Mouse (Mus musculus) hindbrain, embryonic 14.5 days (tissue): ENCODE data around the gene Setd3. TPM values are rescaled to one million over a fixed set of nuclear protein-coding genes. Genes with fewer than 3 reads are reported as not detected.

Source experiments
- ATAC-seq: fragments of 200-750 bp; cut with Nextera tagmentation; 2 replicates; pipeline ENCODE4 v1.8.0; 2017; ENCODE audit warnings: moderate number of reproducible peaks, mild to moderate bottlenecking, moderate TSS enrichment, moderate library complexity; ENCODE audit not compliant: low FRiP score
- DNase-seq: peaks from one replicate; pipeline ENCODE4 v3.0.0-alpha.2; 2015; ENCODE audit warnings: low spot score
- H3K27ac ChIP-seq: fragments of 300-500 bp; sonication (generic); 2 replicates; pipeline ENCODE4 v1.5.1; 2014; ENCODE audit warnings: mild to moderate bottlenecking, moderate library complexity
- H3K27me3 ChIP-seq: fragments of 300-500 bp; sonication (generic); 2 replicates; pipeline ENCODE4 v1.6.1; 2014; ENCODE audit warnings: mild to moderate bottlenecking, low read length, mixed read lengths; ENCODE audit not compliant: control insufficient read depth, insufficient read depth
- H3K36me3 ChIP-seq: fragments of 300-500 bp; sonication (generic); replicated peaks from 2 replicates; pipeline ENCODE4 v1.6.1; 2014; ENCODE audit not compliant: control insufficient read depth, insufficient read depth
- H3K4me1 ChIP-seq: fragments of 300-500 bp; sonication (generic); replicated peaks from 2 replicates; pipeline ENCODE4 v1.6.1; 2014; ENCODE audit warnings: antibody characterized with exemption, low read length, mixed read lengths; ENCODE audit not compliant: control insufficient read depth, insufficient read depth
- H3K4me2 ChIP-seq: fragments of 300-500 bp; sonication (generic); replicated peaks from 2 replicates; pipeline ENCODE4 v1.6.1; 2014; ENCODE audit warnings: mild to moderate bottlenecking, moderate library complexity
- H3K4me3 ChIP-seq: fragments of 300-500 bp; sonication (generic); replicated peaks from 2 replicates; pipeline ENCODE4 v1.5.1; 2014; ENCODE audit warnings: mild to moderate bottlenecking, low read length
- H3K9ac ChIP-seq: fragments of 300-500 bp; sonication (generic); 2 replicates; pipeline ENCODE4 v1.6.1; 2014
- H3K9me3 ChIP-seq: fragments of 300-500 bp; sonication (generic); 2 replicates; pipeline ENCODE4 v1.6.1; 2016; ENCODE audit warnings: low read length; ENCODE audit not compliant: control insufficient read depth
- WGBS: fragments of 180-500 bp; shearing (Covaris S2); extraction: QIAGEN DNeasy Blood & Tissue Kit; methylation state at CpG from one replicate; pipeline ENCODE4 v1.1.7; 2014; 5-methylcytosine and 5-hydroxymethylcytosine counted together
- polyA plus RNA-seq: library from polyadenylated mRNA; unstranded; fragments of >200 nt; fragmentation: Nextera tagmentation; extraction: Ambion mirVana; gene quantifications from 2 replicates; pipeline ENCODE4 v1.2.1, GENCODE M21; 2014

Gene Setd3
- polyA plus RNA-seq, 1 experiment from 2014 or later, result 86.7 TPM

DNA sequence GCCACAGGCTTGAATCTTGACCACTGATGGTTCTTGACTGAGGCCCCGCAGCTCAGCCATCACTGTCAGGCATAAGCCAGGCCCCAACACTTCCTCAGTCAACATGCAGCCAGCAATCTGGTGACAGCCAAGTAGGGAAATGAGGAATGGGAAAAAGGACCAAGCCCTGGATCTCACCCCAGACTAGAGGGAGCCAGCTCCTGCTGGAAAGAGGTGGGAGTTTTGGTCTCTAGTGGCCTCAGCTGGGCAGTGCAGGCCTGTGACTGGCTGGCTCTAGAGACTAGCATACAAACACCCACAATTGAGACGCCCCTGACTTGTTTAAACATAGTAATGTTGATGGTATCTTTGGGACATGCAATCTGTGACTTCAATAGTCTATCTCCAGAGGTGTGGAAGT lies 91.6 kb downstream of the Setd3 start:
- H3K9ac ChIP-seq, result no peak overlapping the region
- H3K27ac ChIP-seq, result no peak overlapping the region
- ATAC-seq (no peak), DNase-seq (no peak)
- no peak overlapping the region for H3K4me3 ChIP-seq
- 90% methylated on average over 2 of the region's 2 CpGs for WGBS
- no peaks in the 10 kb centered on the region for H3K4me1 ChIP-seq
- no peak overlapping the region for H3K4me2 ChIP-seq
- no peaks in the 10 kb centered on the region for H3K36me3 ChIP-seq
- H3K27me3 ChIP-seq, result no peaks in the 10 kb centered on the region
- no peaks in the 10 kb centered on the region for H3K9me3 ChIP-seq

DNA sequence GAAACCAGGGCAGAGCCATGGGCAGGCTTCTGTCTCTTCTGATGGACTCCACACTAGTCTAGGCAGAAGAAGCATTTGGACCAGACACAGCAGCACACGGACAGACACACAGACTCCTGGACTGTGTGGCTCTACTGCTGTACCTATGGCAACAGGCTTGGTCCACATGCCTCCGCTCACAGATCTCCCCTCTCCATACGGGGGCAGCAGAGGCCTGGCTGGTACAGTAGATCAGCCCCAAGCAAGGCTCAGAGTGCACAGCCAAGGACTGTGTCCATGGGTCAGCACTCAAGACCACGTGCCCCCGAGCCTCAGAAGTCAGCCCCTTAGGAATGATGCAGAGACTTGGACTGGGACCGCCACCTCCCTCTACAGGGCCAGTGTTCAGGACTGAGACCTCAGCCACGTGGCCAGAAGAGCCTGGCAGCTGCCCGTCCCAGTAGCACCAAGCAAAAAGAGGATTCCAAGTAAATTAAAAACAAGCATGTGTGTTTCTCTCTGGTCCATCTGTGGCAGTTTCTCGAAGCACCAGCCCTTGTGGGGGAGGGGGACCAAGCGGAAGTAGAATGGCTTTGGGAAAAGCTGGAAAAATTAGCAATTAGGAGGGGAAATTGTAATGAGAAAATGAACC lies 100.9 kb downstream of the Setd3 start:
- Histone ChIP-seq H3K4me2 (no peak overlapping the region), H3K27me3 (no peaks in the 10 kb centered on the region), H3K4me1 (peaks cover 6% of the 10 kb centered on the region; the same call in 1 of the 2 replicates), H3K27ac (no peak overlapping the region), H3K4me3 (no peak overlapping the region), H3K9me3 (no peaks in the 10 kb centered on the region), H3K36me3 (no peaks in the 10 kb centered on the region), H3K9ac (no peak overlapping the region)
- DNase-seq (no peak), ATAC-seq (no peak)
- WGBS, result 83% methylated on average over 10 of the region's 10 CpGs

DNA sequence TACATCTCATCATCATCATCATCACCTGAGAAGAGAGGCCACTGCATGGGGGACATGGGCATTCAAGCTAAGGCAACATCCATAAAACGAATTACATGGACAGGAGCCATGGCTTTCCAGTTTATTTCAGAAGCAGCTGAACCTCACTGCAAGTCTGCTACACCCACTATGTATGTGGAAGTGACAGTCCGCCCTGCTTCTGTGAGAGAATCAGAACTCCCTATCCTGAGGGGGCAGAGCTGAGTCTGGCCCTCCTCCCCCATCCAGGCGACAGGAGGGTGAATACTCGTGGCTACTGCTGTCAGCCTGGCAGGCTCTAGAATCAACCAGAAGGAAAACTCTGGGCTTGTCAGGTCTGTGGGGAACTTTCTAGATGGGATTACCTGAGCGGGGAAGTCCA lies 106.2 kb downstream of the Setd3 start:
- no peak overlapping the region for H3K9ac ChIP-seq
- H3K9me3 ChIP-seq, result no peaks in the 10 kb centered on the region
- H3K36me3 ChIP-seq, result no peaks in the 10 kb centered on the region
- H3K27me3 ChIP-seq, result no peaks in the 10 kb centered on the region
- 76% methylated on average over 5 of the region's 5 CpGs for WGBS
- H3K4me3 ChIP-seq, result no peak overlapping the region
- DNase-seq (no peak), ATAC-seq (no peak)
- no peak overlapping the region for H3K4me2 ChIP-seq
- no peaks in the 10 kb centered on the region for H3K4me1 ChIP-seq
- H3K27ac ChIP-seq, result no peak overlapping the region

DNA sequence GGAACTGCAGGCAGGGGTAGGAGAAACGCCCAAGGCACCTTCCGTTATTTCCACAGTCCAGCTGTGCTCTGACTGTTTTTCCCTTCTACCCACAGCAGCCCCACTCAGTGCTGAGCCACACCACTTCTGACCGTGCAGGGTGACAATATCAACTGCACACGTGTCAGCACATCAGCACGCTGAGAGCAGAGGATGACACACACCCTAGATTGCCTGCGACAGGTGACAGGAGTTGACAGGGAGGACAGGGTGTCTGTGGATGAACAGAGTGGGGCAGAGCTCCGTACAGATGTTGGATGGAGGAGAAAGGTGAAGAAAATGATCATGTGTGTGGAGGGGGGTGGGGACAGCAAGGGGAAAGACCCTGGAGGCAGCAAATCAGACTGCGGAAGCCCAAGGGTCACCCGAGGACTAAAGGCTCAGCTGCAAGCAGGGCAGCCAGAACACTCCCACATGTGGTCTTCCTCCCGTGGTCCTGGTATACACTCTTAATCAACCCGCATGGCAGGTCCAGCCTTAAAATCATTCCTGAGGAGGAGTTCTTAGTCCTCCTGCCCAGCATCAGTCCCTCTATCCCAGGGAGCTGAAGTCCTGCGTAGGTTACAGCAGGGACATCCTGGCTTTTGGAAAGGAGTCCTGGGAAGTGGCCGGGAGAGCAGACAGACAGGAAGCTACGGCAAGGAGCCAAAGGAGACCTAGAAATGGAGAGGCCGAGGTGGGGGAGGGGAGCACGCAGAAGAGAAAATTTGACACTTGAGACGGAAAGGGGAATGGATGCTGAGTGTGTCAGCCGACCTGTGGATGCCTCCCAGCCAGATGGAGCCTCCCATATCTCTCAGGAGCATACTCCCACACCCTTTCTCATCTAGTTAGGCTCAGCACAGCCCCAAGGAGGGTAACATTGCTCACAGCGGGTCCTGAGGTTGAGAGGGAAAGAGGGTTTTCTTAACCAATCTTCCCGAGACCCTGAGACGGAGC lies 108.1 kb downstream of the Setd3 start:
- Histone ChIP-seq H3K27ac (no peak overlapping the region), H3K36me3 (no peaks in the 10 kb centered on the region), H3K27me3 (no peaks in the 10 kb centered on the region), H3K9ac (no peak overlapping the region), H3K4me3 (no peak overlapping the region), H3K4me1 (no peaks in the 10 kb centered on the region), H3K9me3 (no peaks in the 10 kb centered on the region), H3K4me2 (no peak overlapping the region)
- ATAC-seq, result no peak
- no peak for DNase-seq
- 72% methylated on average over 21 of the region's 21 CpGs for WGBS

DNA sequence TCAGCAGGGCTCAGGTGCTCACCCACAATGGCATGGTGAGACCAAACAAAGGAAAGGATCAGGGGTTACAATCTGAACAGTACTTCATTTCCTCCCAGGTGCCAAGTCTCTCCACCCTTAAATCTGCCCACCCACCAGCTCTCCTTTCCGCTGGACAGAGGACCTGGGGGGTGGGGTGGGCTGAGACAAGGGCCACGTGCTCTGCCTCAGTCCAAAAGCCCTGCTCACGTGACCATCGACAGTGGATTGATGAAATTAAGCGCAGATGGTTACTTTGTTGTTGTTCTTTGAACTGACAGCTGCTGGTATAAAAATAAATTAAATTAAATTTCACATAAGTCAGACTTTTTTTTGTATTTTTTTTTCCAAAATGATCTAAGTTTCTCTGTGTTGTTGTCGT lies 109.6 kb downstream of the Setd3 start:
- Histone ChIP-seq H3K36me3 (no peaks in the 10 kb centered on the region), H3K27ac (no peak overlapping the region), H3K4me1 (no peaks in the 10 kb centered on the region), H3K4me3 (no peak overlapping the region), H3K9ac (no peak overlapping the region), H3K27me3 (no peaks in the 10 kb centered on the region), H3K9me3 (no peaks in the 10 kb centered on the region), H3K4me2 (no peak overlapping the region)
- DNase-seq (no peak), ATAC-seq (no peak)
- WGBS, result 60% methylated on average over 6 of the region's 6 CpGs

DNA sequence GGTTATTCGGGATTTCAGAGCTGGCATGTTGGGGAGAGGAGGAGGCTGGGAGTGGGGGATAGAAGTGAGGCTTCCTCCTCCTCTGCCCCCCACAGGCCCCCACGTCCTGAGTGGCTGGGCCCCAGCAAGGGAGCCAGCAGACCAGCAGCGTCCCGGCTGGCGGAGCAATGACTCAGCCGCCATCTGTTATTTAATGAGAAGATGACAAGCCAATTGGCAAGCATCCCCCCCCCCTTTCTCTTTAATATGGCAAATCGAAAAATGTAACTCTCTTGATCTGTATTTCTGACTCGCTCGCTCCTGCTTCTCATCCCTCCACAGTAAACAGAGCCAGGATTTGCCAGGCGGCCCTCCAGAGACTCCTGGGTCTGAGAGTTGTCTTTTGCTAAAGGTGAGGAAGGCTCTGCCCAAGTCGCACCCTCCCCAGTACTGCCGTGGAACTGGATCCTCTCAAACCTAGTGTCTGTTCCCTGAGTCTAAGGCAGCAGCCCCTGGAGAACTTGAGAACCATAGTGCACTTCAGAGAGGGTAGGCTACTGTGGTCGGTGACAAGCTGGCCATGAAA lies 111.2 kb downstream of the Setd3 start:
- no peak overlapping the region for H3K27ac ChIP-seq
- no peaks in the 10 kb centered on the region for H3K36me3 ChIP-seq
- no peaks in the 10 kb centered on the region for H3K4me1 ChIP-seq
- ATAC-seq, result no peak
- H3K9me3 ChIP-seq, result no peaks in the 10 kb centered on the region
- 74% methylated on average over 13 of the region's 13 CpGs for WGBS
- H3K4me2 ChIP-seq, result no peak overlapping the region
- DNase-seq, result no peak
- no peak overlapping the region for H3K9ac ChIP-seq
- no peak overlapping the region for H3K4me3 ChIP-seq
- no peaks in the 10 kb centered on the region for H3K27me3 ChIP-seq

DNA sequence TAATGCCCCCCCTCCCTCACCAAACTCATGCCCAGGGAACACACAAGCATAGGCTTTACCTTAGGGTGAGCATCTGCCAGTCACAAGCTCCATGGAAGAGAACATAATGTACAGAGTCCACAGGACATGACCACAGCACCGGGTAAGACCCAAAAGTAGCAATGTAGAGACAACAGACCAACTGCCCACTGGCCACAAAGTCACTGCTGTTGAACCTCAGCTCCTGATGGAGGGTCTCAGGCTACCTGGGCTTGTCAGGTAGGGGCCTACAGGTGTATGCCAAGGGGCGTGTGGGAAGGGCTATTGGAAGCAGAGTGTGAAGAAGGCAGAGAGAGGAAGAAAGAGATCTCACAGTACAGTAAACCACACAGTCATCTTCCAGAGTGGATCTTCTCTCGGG lies 111.9 kb downstream of the Setd3 start:
- 94% methylated on average over 3 of the region's 3 CpGs for WGBS
- no peak overlapping the region for H3K4me2 ChIP-seq
- H3K4me1 ChIP-seq, result no peaks in the 10 kb centered on the region
- no peak overlapping the region for H3K27ac ChIP-seq
- no peak overlapping the region for H3K9ac ChIP-seq
- H3K9me3 ChIP-seq, result no peaks in the 10 kb centered on the region
- H3K27me3 ChIP-seq, result no peaks in the 10 kb centered on the region
- ATAC-seq, result no peak
- DNase-seq, result no peak
- no peaks in the 10 kb centered on the region for H3K36me3 ChIP-seq
- H3K4me3 ChIP-seq, result no peak overlapping the region

DNA sequence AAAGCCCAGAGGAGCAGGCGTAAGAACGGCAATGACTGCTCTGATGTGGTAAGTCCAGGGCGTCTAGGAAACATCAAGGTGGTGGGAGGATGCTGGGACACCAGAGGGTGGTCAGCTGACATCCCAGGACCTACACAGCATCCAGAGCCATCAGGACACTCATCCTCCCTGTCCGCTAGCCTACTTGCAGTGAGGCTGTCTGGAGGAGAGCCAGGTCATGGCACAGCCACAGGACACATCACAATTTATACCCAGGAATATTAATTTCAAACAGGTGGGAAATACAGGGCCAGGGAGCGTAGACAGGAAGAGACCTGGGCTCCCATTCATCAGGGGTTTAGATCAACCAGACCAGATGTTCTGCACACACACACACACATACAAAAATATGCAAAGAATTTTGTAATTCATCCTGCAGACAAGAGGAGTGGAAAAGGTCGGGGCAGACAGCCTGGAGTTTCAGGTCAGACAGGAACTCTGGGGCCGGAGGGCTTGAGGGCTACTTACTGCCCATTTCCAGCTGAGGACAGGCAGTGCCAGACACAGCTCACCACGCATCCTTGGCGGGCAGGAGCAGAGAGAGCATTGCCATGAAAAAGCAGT lies 114.6 kb downstream of the Setd3 start:
- no peaks in the 10 kb centered on the region for H3K27me3 ChIP-seq
- no peaks in the 10 kb centered on the region for H3K36me3 ChIP-seq
- WGBS, result 60% methylated on average over 9 of the region's 9 CpGs
- H3K4me2 ChIP-seq, result no peak overlapping the region
- H3K9me3 ChIP-seq, result no peaks in the 10 kb centered on the region
- H3K4me3 ChIP-seq, result no peak overlapping the region
- no peak overlapping the region for H3K27ac ChIP-seq
- ATAC-seq (no peak), DNase-seq (no peak)
- H3K9ac ChIP-seq, result no peak overlapping the region
- no peaks in the 10 kb centered on the region for H3K4me1 ChIP-seq

DNA sequence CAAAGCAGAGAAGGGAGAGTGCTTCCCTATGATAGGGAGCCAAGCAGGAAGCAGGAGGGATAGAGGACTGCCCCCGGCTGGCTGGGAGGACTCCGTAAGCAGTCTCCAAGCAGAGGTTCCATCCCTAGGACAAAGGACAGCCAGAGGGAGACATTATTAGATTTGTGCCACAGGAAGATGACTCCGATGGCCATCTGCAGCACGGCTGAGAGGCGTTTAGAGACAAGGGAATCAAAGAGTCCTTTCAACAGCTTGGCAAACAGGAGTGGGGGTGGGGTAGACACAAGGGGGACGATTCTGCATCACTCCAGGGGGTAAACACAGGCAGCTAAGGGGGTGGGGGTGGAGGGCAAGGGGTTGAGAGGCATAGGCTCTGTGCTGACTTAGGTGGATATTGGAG lies 115.1 kb downstream of the Setd3 start:
- Histone ChIP-seq H3K9me3 (no peaks in the 10 kb centered on the region), H3K27ac (no peak overlapping the region), H3K27me3 (no peaks in the 10 kb centered on the region), H3K4me2 (no peak overlapping the region), H3K9ac (no peak overlapping the region), H3K4me3 (no peak overlapping the region), H3K36me3 (no peaks in the 10 kb centered on the region), H3K4me1 (no peaks in the 10 kb centered on the region)
- ATAC-seq, result no peak
- 21% methylated on average over 6 of the region's 6 CpGs for WGBS
- no peak for DNase-seq
